Mouse (Mus musculus) spleen, postnatal 10 days (tissue): ENCODE results near the gene Zfp108.
"Not testable (repeated sequence)": the region's sequence is repeated elsewhere in the genome, so short reads cannot be mapped to it uniquely, and the experiment has no call there.

Experiments
- DNase-seq, 2 experiments: peaks; one replicate each; pipeline ENCODE4 v3.0.0; 2021 to 2022; ENCODE audit warnings: low spot score in 2 of 2

The Zfp108 gene

GRCm38 (mm10) chr7:24254633-24255474, at the start of gene Zfp108:
TSS of gene Zfp108 (plus strand) at chr7:24254794.
- DNase-seq = peak in 1 of 2 experiments; percentile 47

- DNase-seq = peak in 1 of 2 experiments; percentile 17
Observed at GRCm38 (mm10) chr7:24207488-24208261, 46.9 kb upstream of the Zfp108 start.

GRCm38 (mm10) chr7:24208282-24208886, 46.2 kb upstream of the Zfp108 start:
- DNase-seq = no peak

- no peak for DNase-seq
Observed at GRCm38 (mm10) chr7:24210296-24210695, 44.3 kb upstream of the Zfp108 start.

GRCm38 (mm10) chr7:24211343-24211742, 43.3 kb upstream of the Zfp108 start, which contains the start of gene Zfp111:
TSS of gene Zfp111 (minus strand) at chr7:24211443.
- no peak for DNase-seq

- DNase-seq = peak; percentile 19 to 42
Observed at GRCm38 (mm10) chr7:24237040-24237791, 17.4 kb upstream of the Zfp108 start, which contains the start of gene Zfp109. TSS of gene Zfp109 (minus strand) at chr7:24237560.

- DNase-seq = no peak
Observed at GRCm38 (mm10) chr7:24253779-24254615, 597 bp upstream of the Zfp108 start.

- DNase-seq = no peak
Observed at GRCm38 (mm10) chr7:24259306-24259999, 4.9 kb downstream of the Zfp108 start.

GRCm38 (mm10) chr7:24260000-24260312, 5.4 kb downstream of the Zfp108 start:
- no peak for DNase-seq

- no peak for DNase-seq
Observed at GRCm38 (mm10) chr7:24268176-24269155, 13.9 kb downstream of the Zfp108 start.

- DNase-seq = no peak
Observed at GRCm38 (mm10) chr7:24269256-24269655, 14.7 kb downstream of the Zfp108 start.

- no peak for DNase-seq
Observed at GRCm38 (mm10) chr7:24269667-24270287, 15.2 kb downstream of the Zfp108 start.

GRCm38 (mm10) chr7:24270288-24270672, 15.7 kb downstream of the Zfp108 start, which contains the start of gene Zfp93:
TSS of gene Zfp93 (plus strand) at chr7:24270420.
- peak; percentile 10 to 40 for DNase-seq

GRCm38 (mm10) chr7:24271191-24271590, 16.6 kb downstream of the Zfp108 start:
- no peak for DNase-seq

GRCm38 (mm10) chr7:24274456-24274855, 19.9 kb downstream of the Zfp108 start:
- DNase-seq = no peak

GRCm38 (mm10) chr7:24278771-24279170, 24.2 kb downstream of the Zfp108 start:
- DNase-seq = not testable (repeated sequence)

GRCm38 (mm10) chr7:24280031-24280857, 25.6 kb downstream of the Zfp108 start:
- DNase-seq = no peak

GRCm38 (mm10) chr7:24280858-24281145, 26.2 kb downstream of the Zfp108 start:
- DNase-seq = no peak
